Mouse (Mus musculus) skeletal muscle tissue, adult 2 months (tissue): Measurements from ENCODE around the gene Nxpe3.
"Not testable (repeated sequence)": the region's sequence is repeated elsewhere in the genome, so short reads cannot be mapped to it uniquely, and the experiment has no call there.

Experiments used
- DNase-seq: peaks from one replicate; pipeline ENCODE4 v3.0.0-alpha.2; 2012; ENCODE audit warnings: low read depth, low spot score

Nxpe3 gene

GRCm38 (mm10) chr16:55838129-55838509 is 57.0 kb downstream of the Nxpe3 start:
- no peak for DNase-seq

- DNase-seq, result not testable (repeated sequence)
These were observed 57.4 kb downstream of the Nxpe3 start for GRCm38 (mm10) chr16:55837653-55838052.

- no peak for DNase-seq
These were observed 57.9 kb downstream of the Nxpe3 start for GRCm38 (mm10) chr16:55837168-55837567.

- no peak for DNase-seq
These were observed 59.3 kb downstream of the Nxpe3 start for GRCm38 (mm10) chr16:55835798-55836197.

GRCm38 (mm10) chr16:55832617-55833016 is 62.5 kb downstream of the Nxpe3 start:
- no peak for DNase-seq

- DNase-seq, result no peak
These were observed 63.0 kb downstream of the Nxpe3 start for GRCm38 (mm10) chr16:55832040-55832439.

- no peak for DNase-seq
These were observed 63.6 kb downstream of the Nxpe3 start for GRCm38 (mm10) chr16:55831451-55831850.

- DNase-seq, result no peak
These were observed 71.5 kb downstream of the Nxpe3 start for GRCm38 (mm10) chr16:55823398-55824155.

GRCm38 (mm10) chr16:55822741-55823397 is 72.2 kb downstream of the Nxpe3 start:
- DNase-seq, result no peak

- peak; percentile 90 for DNase-seq
These were observed 72.9 kb downstream of the Nxpe3 start for GRCm38 (mm10) chr16:55821997-55822740.

- no peak for DNase-seq
These were observed 73.5 kb downstream of the Nxpe3 start for GRCm38 (mm10) chr16:55821571-55821981.

- no peak for DNase-seq
These were observed 74.0 kb downstream of the Nxpe3 start for GRCm38 (mm10) chr16:55820916-55821570.

- no peak for DNase-seq
These were observed 74.7 kb downstream of the Nxpe3 start for GRCm38 (mm10) chr16:55820161-55820915.

- DNase-seq, result no peak
These were observed 75.8 kb downstream of the Nxpe3 start for GRCm38 (mm10) chr16:55819186-55819861.

- DNase-seq, result no peak
These were observed 77.2 kb downstream of the Nxpe3 start for GRCm38 (mm10) chr16:55817717-55818515.

- no peak for DNase-seq
These were observed 78.7 kb downstream of the Nxpe3 start for GRCm38 (mm10) chr16:55816202-55816941.

- DNase-seq, result no peak
These were observed 79.6 kb downstream of the Nxpe3 start for GRCm38 (mm10) chr16:55815466-55815865.

GRCm38 (mm10) chr16:55814686-55815085 is 80.4 kb downstream of the Nxpe3 start:
- no peak for DNase-seq

GRCm38 (mm10) chr16:55813916-55814315 is 81.2 kb downstream of the Nxpe3 start:
- DNase-seq, result peak; percentile 34
